Mouse (Mus musculus) heart, embryonic 15.5 days (tissue): ENCODE results near the gene Wrap73. TPM values are rescaled to one million over a fixed set of nuclear protein-coding genes. Genes with fewer than 3 reads are reported as not detected.

Experiments
- ATAC-seq: fragments of 200-750 bp; cut with Nextera tagmentation; replicated peaks from 2 replicates; pipeline ENCODE4 v1.8.0; 2017; ENCODE audit warnings: low read depth, moderate TSS enrichment; ENCODE audit not compliant: insufficient number of reproducible peaks, insufficient read depth, low FRiP score
- H3K27ac ChIP-seq: fragments of 300-500 bp; sonication (generic); 2 replicates; pipeline ENCODE4 v1.5.1; 2015; ENCODE audit warnings: mild to moderate bottlenecking, inconsistent platforms
- H3K27me3 ChIP-seq: fragments of 300-500 bp; sonication (generic); 2 replicates; pipeline ENCODE4 v1.6.1; 2015; ENCODE audit warnings: inconsistent platforms
- H3K36me3 ChIP-seq: fragments of 300-500 bp; sonication (generic); 2 replicates; pipeline ENCODE4 v1.6.1; 2015; ENCODE audit warnings: mild to moderate bottlenecking, inconsistent platforms
- H3K4me1 ChIP-seq: fragments of 300-500 bp; sonication (generic); replicated peaks from 2 replicates; pipeline ENCODE4 v1.6.1; 2015; ENCODE audit warnings: inconsistent platforms
- H3K4me2 ChIP-seq: fragments of 300-500 bp; sonication (generic); 2 replicates; pipeline ENCODE4 v1.6.1; 2015; ENCODE audit warnings: inconsistent platforms, mild to moderate bottlenecking, moderate library complexity
- H3K4me3 ChIP-seq: fragments of 300-500 bp; sonication (generic); 2 replicates; pipeline ENCODE4 v1.5.1; 2015; ENCODE audit warnings: mild to moderate bottlenecking, inconsistent platforms
- H3K9ac ChIP-seq: fragments of 300-500 bp; sonication (generic); 2 replicates; pipeline ENCODE4 v1.6.1; 2015; ENCODE audit warnings: mild to moderate bottlenecking, inconsistent platforms
- H3K9me3 ChIP-seq: fragments of 300-500 bp; sonication (generic); replicated peaks from 2 replicates; pipeline ENCODE4 v1.6.1; 2016; ENCODE audit warnings: inconsistent platforms
- WGBS: fragments of 180-500 bp; shearing (Covaris S2); methylation state at CpG from one replicate; pipeline ENCODE4 v1.1.7; 2015; ENCODE audit warnings: mixed read lengths; 5-methylcytosine and 5-hydroxymethylcytosine counted together
- polyA plus RNA-seq: library from polyadenylated mRNA; unstranded; fragments of >200 nt; fragmentation: Nextera tagmentation; extraction: Ambion mirVana; gene quantifications from 2 replicates; pipeline ENCODE4 v1.2.1, GENCODE M21; 2015

Gene Wrap73
- polyA plus RNA-seq, 1 experiment from 2014 or later = 19.5 TPM

- ATAC-seq = peak; percentile 82
- 28% methylated on average over 7 of the region's 7 CpGs for WGBS
- Histone ChIP-seq H3K4me1 (peaks cover 41% of the 10 kb centered on the region), H3K9ac (no peak overlapping the region), H3K27ac (peak overlapping the region; percentile 86), H3K4me2 (peak overlapping the region; percentile 25; the same call in 1 of the 2 replicates), H3K27me3 (no peaks in the 10 kb centered on the region), H3K9me3 (no peaks in the 10 kb centered on the region), H3K4me3 (no peak overlapping the region), H3K36me3 (no peaks in the 10 kb centered on the region)
Measured at GRCm38 (mm10) chr4:154213586-154213985, 71.4 kb downstream of the Wrap73 start.

GRCm38 (mm10) chr4:154214075-154214474 is 71.9 kb downstream of the Wrap73 start:
- Histone ChIP-seq H3K9me3 (no peaks in the 10 kb centered on the region), H3K36me3 (no peaks in the 10 kb centered on the region), H3K4me3 (no peak overlapping the region), H3K27me3 (no peaks in the 10 kb centered on the region), H3K4me1 (peaks cover 43% of the 10 kb centered on the region), H3K27ac (peak overlapping the region; percentile 86), H3K4me2 (peak overlapping the region; percentile 25; the same call in 1 of the 2 replicates), H3K9ac (no peak overlapping the region)
- peak; percentile 48 for ATAC-seq
- 17% methylated on average over 5 of the region's 5 CpGs for WGBS

Other genes with a start within 250 kb of the Wrap73 start
- gene A430005L14Rik, start 185.1 kb upstream of the Wrap73 start, polyA plus RNA-seq = 42.7 and 46.8 TPM in 2 replicates
- gene Dffb, start 167.2 kb upstream of the Wrap73 start, polyA plus RNA-seq = 5.5 and 8.5 TPM in 2 replicates
- gene Cep104, start 167.2 kb upstream of the Wrap73 start, polyA plus RNA-seq = 11.6 and 16.2 TPM in 2 replicates
- gene Lrrc47, start 130.6 kb upstream of the Wrap73 start, polyA plus RNA-seq = 13.4 and 20.9 TPM in 2 replicates
- gene Smim1, start 116.1 kb upstream of the Wrap73 start, polyA plus RNA-seq = 41.4 and 52.6 TPM in 2 replicates
- not detected in 2 replicates for gene Ccdc27, start 99.7 kb upstream of the Wrap73 start, polyA plus RNA-seq
- gene Trp73, start 2.2 kb upstream of the Wrap73 start, polyA plus RNA-seq = 0.26 and 0.36 TPM in 2 replicates
- gene Tprgl, start 18.3 kb downstream of the Wrap73 start, polyA plus RNA-seq = 116 and 145 TPM in 2 replicates
- gene Megf6, start 28.4 kb downstream of the Wrap73 start, polyA plus RNA-seq = 31.5 and 47.7 TPM in 2 replicates
- 1.8 and 5.7 TPM in 2 replicates for gene Arhgef16, start 159.3 kb downstream of the Wrap73 start, polyA plus RNA-seq
- gene B230104I21Rik, start 193.8 kb downstream of the Wrap73 start, polyA plus RNA-seq = not detected in 2 replicates